ENCODE assay signal across 11 mouse cellular contexts in the genomic region with DNA sequence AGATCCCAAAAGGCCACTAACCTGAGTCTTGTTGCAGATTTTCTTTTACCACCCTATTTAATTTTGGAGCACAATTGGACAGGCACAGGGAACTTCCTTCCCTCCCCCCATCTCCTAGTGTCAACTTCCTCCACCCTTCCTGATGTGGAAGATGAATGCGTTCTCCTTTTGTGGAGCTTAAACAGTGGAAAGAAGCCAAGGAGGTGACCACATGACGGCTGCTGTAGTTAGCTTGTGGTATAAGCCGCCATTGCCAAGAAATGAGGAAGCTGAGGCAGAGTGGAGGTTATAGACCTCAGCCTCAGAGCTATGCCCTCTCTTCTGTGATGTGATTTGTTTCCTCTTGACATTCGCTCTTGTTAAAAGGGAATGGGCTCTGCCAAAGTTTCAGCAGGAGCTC. TPM values are rescaled to one million over a fixed set of nuclear protein-coding genes. Genes with fewer than 3 reads are reported as not detected.
DNase-seq lines count a peak whose midpoint lies in the region; ATAC-seq lines count a peak whose summit lies in the region.
"Had no signal": no experiment of that assay in that cellular context is flagged by ENCODE, and none has a peak within 500 bp of the region (broad histone marks: within the 10 kb centered on the region; RNA-seq: fewer than 3 reads in every experiment).

No protein-coding gene starts in this region.

- H3K27me3 ChIP-seq in kidney, embryonic 16.5 days (ENCODE audit: insufficient read depth, low read length), result no peaks in the 10 kb centered on the region
- no peaks in the 10 kb centered on the region for H3K27me3 ChIP-seq in kidney, embryonic 15.5 days
- H3K27me3 ChIP-seq in forebrain, embryonic 15.5 days, result no peaks in the 10 kb centered on the region
- H3K27me3 ChIP-seq: hindbrain, embryonic 13.5 days; limb, embryonic 15.5 days had no signal

- no peak overlapping the region for H3K9ac ChIP-seq in kidney, embryonic 16.5 days (replicated peaks; ENCODE audit: low read length)
- no peak overlapping the region for H3K9ac ChIP-seq in kidney, embryonic 15.5 days
- no peak overlapping the region for H3K9ac ChIP-seq in forebrain, embryonic 15.5 days (replicated peaks)
- H3K9ac ChIP-seq: hindbrain, embryonic 13.5 days; limb, embryonic 15.5 days had no signal

- DNase-seq in kidney, adult 11 months, result peak; percentile 52
- no peak for DNase-seq in cerebellum, postnatal 14 days
- DNase-seq in layer of hippocampus, adult 9-10 months (ENCODE audit: low spot score), result no peak
- DNase-seq: thymus, postnatal 25 days had no signal

- H3K36me3 ChIP-seq in kidney, embryonic 16.5 days (ENCODE audit: insufficient read depth, low read length), result peaks cover 10% of the 10 kb centered on the region; the same call in 1 of the 2 replicates
- H3K36me3 ChIP-seq in kidney, embryonic 15.5 days, result peaks cover 24% of the 10 kb centered on the region
- H3K36me3 ChIP-seq in forebrain, embryonic 15.5 days, result 0 out of 2 replicates have a peak, but pooled peaks cover 2% of the 10 kb centered on the region

- no peak overlapping the region; the same call in 1 of the 2 replicates for H3K27ac ChIP-seq in kidney, embryonic 16.5 days (ENCODE audit: low read length)
- peak overlapping the region; percentile 79 for H3K27ac ChIP-seq in brown adipose tissue, adult 24 weeks (replicated peaks; ENCODE audit: low read depth, low read length)
- peak overlapping the region; percentile 37; the same call in 1 of the 2 replicates for H3K27ac ChIP-seq in kidney, embryonic 15.5 days
- no peak overlapping the region for H3K27ac ChIP-seq in forebrain, embryonic 15.5 days (replicated peaks)
- H3K27ac ChIP-seq: hindbrain, embryonic 13.5 days; limb, embryonic 15.5 days had no signal

- no peaks in the 10 kb centered on the region for H3K9me3 ChIP-seq in kidney, embryonic 16.5 days (ENCODE audit: low read length)
- H3K9me3 ChIP-seq in kidney, embryonic 15.5 days (replicated peaks), result no peaks in the 10 kb centered on the region
- no peaks in the 10 kb centered on the region for H3K9me3 ChIP-seq in forebrain, embryonic 15.5 days
- H3K9me3 ChIP-seq: hindbrain, embryonic 13.5 days; limb, embryonic 15.5 days had no signal

- H3K4me3 ChIP-seq in kidney, embryonic 16.5 days (ENCODE audit: low read length), result no peak overlapping the region
- no peak overlapping the region for H3K4me3 ChIP-seq in brown adipose tissue, adult 24 weeks (ENCODE audit: insufficient read depth, low read depth, low read length)
- H3K4me3 ChIP-seq in kidney, embryonic 15.5 days (replicated peaks), result no peak overlapping the region
- H3K4me3 ChIP-seq in forebrain, embryonic 15.5 days, result no peak overlapping the region
- H3K4me3 ChIP-seq: hindbrain, embryonic 13.5 days; limb, embryonic 15.5 days had no signal

- H3K4me2 ChIP-seq in kidney, embryonic 16.5 days (replicated peaks; ENCODE audit: low read depth, low read length), result no peak overlapping the region
- no peak overlapping the region for H3K4me2 ChIP-seq in kidney, embryonic 15.5 days
- no peak overlapping the region for H3K4me2 ChIP-seq in forebrain, embryonic 15.5 days (replicated peaks)
- H3K4me2 ChIP-seq: hindbrain, embryonic 13.5 days; limb, embryonic 15.5 days had no signal

- no peak for ATAC-seq in kidney, embryonic 16.5 days (ENCODE audit: low FRiP score, low TSS enrichment)
- no peak for ATAC-seq in kidney, embryonic 15.5 days (replicated peaks; ENCODE audit: low FRiP score)
- ATAC-seq in megakaryocyte, adult 5-6 weeks (ENCODE audit: poor library complexity, severe bottlenecking), result peak; percentile 56
- ATAC-seq in forebrain, embryonic 15.5 days (replicated peaks), result no peak

- 63% methylated on average over 4 of the region's 4 CpGs for WGBS in kidney, embryonic 16.5 days
- WGBS in kidney, embryonic 15.5 days, result 77% methylated on average over 4 of the region's 4 CpGs
- WGBS in forebrain, embryonic 15.5 days, result 79% methylated on average over 4 of the region's 4 CpGs

- 0 out of 2 replicates have a peak, but pooled peaks cover 5% of the 10 kb centered on the region for H3K4me1 ChIP-seq in kidney, embryonic 16.5 days (ENCODE audit: insufficient read depth, low read length)
- peaks cover 7% of the 10 kb centered on the region; the same call in 1 of the 2 replicates for H3K4me1 ChIP-seq in brown adipose tissue, adult 24 weeks (ENCODE audit: control insufficient read depth, insufficient read depth, insufficient read length, low read length)
- H3K4me1 ChIP-seq in kidney, embryonic 15.5 days, result peaks cover 13% of the 10 kb centered on the region
- H3K4me1 ChIP-seq in forebrain, embryonic 15.5 days, result peaks cover 4% of the 10 kb centered on the region

RNA-seq across cellular contexts. Expression of a gene that starts 3.0 kb away (rescaled TPM):
- 4.5 and 5.0 TPM in 2 replicates for polyA plus RNA-seq in kidney, embryonic 16.5 days (2015; fragmentation: Nextera tagmentation; extraction: Ambion mirVana)
- 2.3 and 3.9 TPM in 2 replicates for polyA plus RNA-seq in brown adipose tissue, adult 24 weeks (2012; ENCODE audit: insufficient read depth, insufficient read length, missing spikeins)
- polyA plus RNA-seq in kidney, embryonic 15.5 days (2015; fragmentation: Nextera tagmentation; extraction: Ambion mirVana), result 4.1 and 5.2 TPM in 2 replicates
- total RNA-seq in megakaryocyte, adult 5-6 weeks (2015), result 23.6 and 26.2 TPM in 2 replicates
- 16.4 and 20.9 TPM in 2 replicates for total RNA-seq in megakaryocyte, adult 5-6 weeks (2017)
- 4.0 and 4.1 TPM in 2 replicates for polyA plus RNA-seq in forebrain, embryonic 15.5 days (2015; fragmentation: Nextera tagmentation; extraction: Ambion mirVana)

RNA-seq across cellular contexts. Expression of a gene that starts 22.6 kb away (rescaled TPM):
- polyA plus RNA-seq in kidney, embryonic 16.5 days (2015; fragmentation: Nextera tagmentation; extraction: Ambion mirVana), result 23.1 and 24.8 TPM in 2 replicates
- 13.8 and 22.7 TPM in 2 replicates for polyA plus RNA-seq in brown adipose tissue, adult 24 weeks (2012; ENCODE audit: insufficient read depth, insufficient read length, missing spikeins)
- polyA plus RNA-seq in kidney, embryonic 15.5 days (2015; fragmentation: Nextera tagmentation; extraction: Ambion mirVana), result 22.3 and 22.5 TPM in 2 replicates
- total RNA-seq in megakaryocyte, adult 5-6 weeks (2015), result 21.2 and 24.6 TPM in 2 replicates
- total RNA-seq in megakaryocyte, adult 5-6 weeks (2017), result 19.6 and 21.3 TPM in 2 replicates
- polyA plus RNA-seq in forebrain, embryonic 15.5 days (2015; fragmentation: Nextera tagmentation; extraction: Ambion mirVana), result 37.6 and 38.7 TPM in 2 replicates

RNA-seq across cellular contexts. Expression of a gene that starts 22.8 kb away (rescaled TPM):
- 21.1 and 25.1 TPM in 2 replicates for polyA plus RNA-seq in kidney, embryonic 16.5 days (2015; fragmentation: Nextera tagmentation; extraction: Ambion mirVana)
- 10.9 and 12.2 TPM in 2 replicates for polyA plus RNA-seq in brown adipose tissue, adult 24 weeks (2012; ENCODE audit: insufficient read depth, insufficient read length, missing spikeins)
- 24.4 and 25.9 TPM in 2 replicates for polyA plus RNA-seq in kidney, embryonic 15.5 days (2015; fragmentation: Nextera tagmentation; extraction: Ambion mirVana)
- 15.6 and 20.1 TPM in 2 replicates for total RNA-seq in megakaryocyte, adult 5-6 weeks (2015)
- total RNA-seq in megakaryocyte, adult 5-6 weeks (2017), result 7.8 and 12.1 TPM in 2 replicates
- polyA plus RNA-seq in forebrain, embryonic 15.5 days (2015; fragmentation: Nextera tagmentation; extraction: Ambion mirVana), result 29.5 and 30.5 TPM in 2 replicates

Comparison
In these comparisons a context has a peak if more than half of its experiments do, and no peak if none do; other contexts are left out.
1. H3K27ac ChIP-seq: peak in brown adipose tissue, adult 24 weeks (single experiment) and kidney, embryonic 15.5 days (single experiment); none in kidney, embryonic 16.5 days (single experiment) and forebrain, embryonic 15.5 days (single experiment).